Mouse (Mus musculus) heart, embryonic 11.5 days (tissue): ENCODE measurements around the gene Taok3. TPM values are rescaled to one million over a fixed set of nuclear protein-coding genes. Genes with fewer than 3 reads are reported as not detected.

ENCODE experiments used
- ATAC-seq: fragments of 200-750 bp; cut with Nextera tagmentation; replicated peaks from 2 replicates; pipeline ENCODE4 v1.8.0; 2017; ENCODE audit warnings: moderate library complexity; ENCODE audit not compliant: insufficient number of reproducible peaks, low FRiP score, low TSS enrichment
- H3K27ac ChIP-seq: fragments of 300-500 bp; sonication (generic); 2 replicates; pipeline ENCODE4 v1.5.1; 2014; ENCODE audit warnings: mild to moderate bottlenecking, low read depth, low read length
- H3K27me3 ChIP-seq: fragments of 300-500 bp; sonication (generic); 2 replicates; pipeline ENCODE4 v1.6.1; 2014; ENCODE audit warnings: mild to moderate bottlenecking, low read length, mixed read lengths; ENCODE audit not compliant: control insufficient read depth, insufficient read depth
- H3K36me3 ChIP-seq: fragments of 300-500 bp; sonication (generic); 2 replicates; pipeline ENCODE4 v1.6.1; 2014; ENCODE audit warnings: mild to moderate bottlenecking, low read length, moderate library complexity, mixed read lengths; ENCODE audit not compliant: control insufficient read depth, insufficient read depth
- H3K4me1 ChIP-seq: fragments of 300-500 bp; sonication (generic); 2 replicates; pipeline ENCODE4 v1.6.1; 2014; ENCODE audit warnings: low read length; ENCODE audit not compliant: control insufficient read depth, insufficient read depth
- H3K4me2 ChIP-seq: fragments of 300-500 bp; sonication (generic); 2 replicates; pipeline ENCODE4 v1.6.1; 2014; ENCODE audit warnings: mild to moderate bottlenecking, moderate library complexity
- H3K4me3 ChIP-seq: fragments of 300-500 bp; sonication (generic); 2 replicates; pipeline ENCODE4 v1.5.1; 2014; ENCODE audit warnings: low read depth, low read length
- H3K9ac ChIP-seq: fragments of 300-500 bp; sonication (generic); 2 replicates; pipeline ENCODE4 v1.6.1; 2014; ENCODE audit warnings: mild to moderate bottlenecking, low read depth, low read length, moderate library complexity
- H3K9me3 ChIP-seq: fragments of 300-500 bp; sonication (generic); replicated peaks from 2 replicates; pipeline ENCODE4 v1.6.1; 2016; ENCODE audit warnings: low read length; ENCODE audit not compliant: control insufficient read depth
- WGBS: fragments of 180-500 bp; shearing (Covaris S2); extraction: QIAGEN DNeasy Blood & Tissue Kit; methylation state at CpG from one replicate; pipeline ENCODE4 v1.1.7; 2014; ENCODE audit not compliant: insufficient replicate concordance; 5-methylcytosine and 5-hydroxymethylcytosine counted together
- polyA plus RNA-seq: library from polyadenylated mRNA; unstranded; fragments of >200 nt; fragmentation: Nextera tagmentation; extraction: Ambion mirVana; gene quantifications from 2 replicates; pipeline ENCODE4 v1.2.1, GENCODE M21; 2014

The Taok3 gene
- polyA plus RNA-seq, 1 experiment from 2014 or later, result 13.8 TPM

DNA sequence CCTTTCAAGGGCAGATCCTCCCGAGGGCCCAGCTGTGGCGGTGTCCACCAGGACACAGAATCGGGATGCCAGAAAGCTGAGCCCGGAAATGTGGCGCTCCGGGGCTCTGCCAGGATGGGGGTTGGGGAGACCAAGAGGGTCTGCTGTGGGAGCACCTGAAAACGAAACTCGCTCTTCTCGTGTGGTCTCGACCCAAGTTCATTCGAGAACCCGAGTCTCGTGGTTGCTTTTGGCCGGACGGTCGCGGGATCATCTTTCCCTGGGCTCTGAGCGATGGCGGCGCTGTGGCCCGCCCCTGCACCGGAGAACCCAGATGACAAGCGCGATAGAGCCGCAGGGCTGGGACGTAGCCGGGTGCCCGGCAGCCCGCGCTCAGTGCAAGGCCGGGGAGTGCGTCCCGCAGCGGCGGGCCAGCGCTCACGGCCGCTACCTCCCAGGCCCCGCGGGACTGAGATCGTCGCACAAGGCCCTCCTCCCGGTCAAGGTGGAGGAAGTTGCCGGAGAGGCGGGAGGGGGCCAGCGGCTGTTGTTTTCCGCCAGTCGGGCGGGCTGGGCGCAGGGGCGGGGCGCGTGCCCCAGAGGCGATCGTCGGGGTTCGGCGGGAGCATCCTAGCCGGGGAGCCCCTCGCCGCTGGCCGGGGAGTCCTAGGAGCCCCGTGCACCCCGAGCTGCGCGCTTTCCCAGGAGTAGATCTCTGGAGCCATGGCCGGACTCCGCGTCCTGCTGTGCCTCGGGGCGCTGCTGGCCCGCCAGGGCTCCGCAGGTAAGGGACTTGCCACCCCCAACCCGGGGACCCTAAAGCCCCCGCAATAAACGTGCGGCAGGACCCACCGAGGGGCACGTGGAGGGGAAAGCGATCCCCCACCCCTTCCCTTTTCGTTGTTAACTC, 199.1 kb downstream of the Taok3 start, which contains the start of gene Vsig10:
Gene Vsig10 (plus strand): TSS at position 343 of the 889 bp plus-strand sequence.
- peaks cover 11% of the 10 kb centered on the region for H3K4me1 ChIP-seq
- H3K9ac ChIP-seq, result peak within 1 kb of the TSS; percentile 88
- WGBS, result under 1% methylated on average over 75 of the region's 81 CpGs
- peak; percentile 72 for ATAC-seq
- peak within 1 kb of the TSS; percentile 65 for H3K27ac ChIP-seq
- peak within 1 kb of the TSS; percentile 78 for H3K4me3 ChIP-seq
- H3K4me2 ChIP-seq, result peak within 1 kb of the TSS; percentile 95
- H3K27me3 ChIP-seq, result no peaks in the 10 kb centered on the region; the same call in 1 of the 2 replicates
- no peaks in the 10 kb centered on the region for H3K9me3 ChIP-seq
- H3K36me3 ChIP-seq, result no peaks in the 10 kb centered on the region

DNA sequence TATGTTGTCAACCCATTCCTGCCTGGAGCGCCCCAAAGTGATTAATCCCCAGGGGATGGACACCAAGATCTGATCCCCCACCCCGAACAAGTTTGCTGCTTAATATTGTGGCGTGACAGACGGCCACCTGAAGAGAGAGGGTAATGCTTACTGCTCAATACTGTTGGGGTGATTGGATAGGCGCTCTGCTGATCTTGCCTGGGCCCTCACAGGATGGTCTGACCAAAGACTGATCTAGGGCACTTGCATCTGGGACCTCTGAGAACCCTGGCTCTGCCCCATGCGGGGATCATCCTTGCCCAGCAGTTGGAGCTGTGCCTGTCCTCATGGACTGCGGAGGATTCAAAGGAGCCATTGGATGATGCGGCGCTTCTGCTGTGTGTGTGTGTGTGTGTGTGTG, 203.8 kb downstream of the Taok3 start:
- no peak overlapping the region for H3K4me2 ChIP-seq
- no peak overlapping the region for H3K9ac ChIP-seq
- H3K4me3 ChIP-seq, result no peak overlapping the region
- H3K36me3 ChIP-seq, result no peaks in the 10 kb centered on the region
- WGBS, result 77% methylated on average over 9 of the region's 9 CpGs
- ATAC-seq, result no peak
- no peak overlapping the region for H3K27ac ChIP-seq
- H3K27me3 ChIP-seq, result no peaks in the 10 kb centered on the region
- H3K9me3 ChIP-seq, result no peaks in the 10 kb centered on the region
- H3K4me1 ChIP-seq, result no peaks in the 10 kb centered on the region

Other genes starting within 250 kb of the Taok3 start
- 36.8 and 37.1 TPM in 2 replicates for gene Suds3, start 4.0 kb upstream of the Taok3 start, polyA plus RNA-seq
- 571 and 603 TPM in 2 replicates for gene Pebp1, start 167.5 kb downstream of the Taok3 start, polyA plus RNA-seq
- 4.4 and 4.7 TPM in 2 replicates for gene Vsig10, start 199.0 kb downstream of the Taok3 start, polyA plus RNA-seq
- 77.0 and 88.9 TPM in 2 replicates for gene Wsb2, start 237.2 kb downstream of the Taok3 start, polyA plus RNA-seq